Mouse (Mus musculus) liver, postnatal 0 days (tissue): ENCODE data around the gene Emc8. TPM values are rescaled to one million over a fixed set of nuclear protein-coding genes. Genes with fewer than 3 reads are reported as not detected.
A peak's percentile ranks its signal among the peaks of the same experiment; 100 is the strongest.

ENCODE experiments used
- ATAC-seq: fragments of 200-750 bp; cut with Nextera tagmentation; 2 replicates; pipeline ENCODE4 v1.8.0; 2017; ENCODE audit warnings: mild to moderate bottlenecking, moderate library complexity
- DNase-seq: peaks from one replicate; pipeline ENCODE4 v3.0.0-alpha.2; 2016
- H3K27ac ChIP-seq: fragments of 300-500 bp; sonication (generic); 2 replicates; pipeline ENCODE4 v1.5.1; 2014; ENCODE audit warnings: antibody characterized with exemption, moderate library complexity, mild to moderate bottlenecking, low read depth
- H3K27me3 ChIP-seq: fragments of 300-500 bp; sonication (generic); 2 replicates; pipeline ENCODE4 v1.6.1; 2014; ENCODE audit warnings: low read length, control low read depth, mixed read lengths; ENCODE audit not compliant: insufficient read depth
- H3K36me3 ChIP-seq: fragments of 300-500 bp; sonication (generic); replicated peaks from 2 replicates; pipeline ENCODE4 v1.6.1; 2014; ENCODE audit warnings: mild to moderate bottlenecking, control low read depth, low read length, moderate library complexity, mixed read lengths; ENCODE audit not compliant: insufficient read depth
- H3K4me1 ChIP-seq: fragments of 300-500 bp; sonication (generic); 2 replicates; pipeline ENCODE4 v1.6.1; 2014; ENCODE audit warnings: antibody characterized with exemption, mild to moderate bottlenecking, control low read depth; ENCODE audit not compliant: insufficient read depth
- H3K4me2 ChIP-seq: fragments of 300-500 bp; sonication (generic); 2 replicates; pipeline ENCODE4 v1.6.1; 2014; ENCODE audit warnings: low read depth, mild to moderate bottlenecking, low read length, moderate library complexity, mixed read lengths
- H3K4me3 ChIP-seq: fragments of 300-500 bp; sonication (generic); 2 replicates; pipeline ENCODE4 v1.5.1; 2014; ENCODE audit warnings: low read depth, low read length
- H3K9ac ChIP-seq: fragments of 300-500 bp; sonication (generic); replicated peaks from 2 replicates; pipeline ENCODE4 v1.6.1; 2014; ENCODE audit warnings: mild to moderate bottlenecking, moderate library complexity
- H3K9me3 ChIP-seq: fragments of 300-500 bp; sonication (generic); 2 replicates; pipeline ENCODE4 v1.6.1; 2016; ENCODE audit warnings: mild to moderate bottlenecking, control low read depth, low read length, mixed read lengths
- CTCF ChIP-seq: sonication (generic); IDR thresholded peaks from 2 replicates; pipeline ENCODE4 v1.5.1; 2016; ENCODE audit warnings: antibody characterized with exemption, low read depth
- EP300 ChIP-seq: IDR thresholded peaks from 2 replicates; pipeline ENCODE4 v1.6.1; 2016; ENCODE audit warnings: antibody characterized with exemption, low read depth, mild to moderate bottlenecking
- WGBS: fragments of 180-500 bp; shearing (Covaris S2); extraction: QIAGEN DNeasy Blood & Tissue Kit; methylation state at CpG from one replicate; pipeline ENCODE4 v1.1.7; 2014; ENCODE audit not compliant: insufficient replicate concordance; 5-methylcytosine and 5-hydroxymethylcytosine counted together
- polyA plus RNA-seq: library from polyadenylated mRNA; unstranded; fragments of >200 nt; fragmentation: Nextera tagmentation; extraction: Ambion mirVana; gene quantifications from 2 replicates; pipeline ENCODE4 v1.2.1, GENCODE M21; 2015

Gene Emc8
- polyA plus RNA-seq, 1 experiment from 2014 or later, result 83.9 TPM

DNA sequence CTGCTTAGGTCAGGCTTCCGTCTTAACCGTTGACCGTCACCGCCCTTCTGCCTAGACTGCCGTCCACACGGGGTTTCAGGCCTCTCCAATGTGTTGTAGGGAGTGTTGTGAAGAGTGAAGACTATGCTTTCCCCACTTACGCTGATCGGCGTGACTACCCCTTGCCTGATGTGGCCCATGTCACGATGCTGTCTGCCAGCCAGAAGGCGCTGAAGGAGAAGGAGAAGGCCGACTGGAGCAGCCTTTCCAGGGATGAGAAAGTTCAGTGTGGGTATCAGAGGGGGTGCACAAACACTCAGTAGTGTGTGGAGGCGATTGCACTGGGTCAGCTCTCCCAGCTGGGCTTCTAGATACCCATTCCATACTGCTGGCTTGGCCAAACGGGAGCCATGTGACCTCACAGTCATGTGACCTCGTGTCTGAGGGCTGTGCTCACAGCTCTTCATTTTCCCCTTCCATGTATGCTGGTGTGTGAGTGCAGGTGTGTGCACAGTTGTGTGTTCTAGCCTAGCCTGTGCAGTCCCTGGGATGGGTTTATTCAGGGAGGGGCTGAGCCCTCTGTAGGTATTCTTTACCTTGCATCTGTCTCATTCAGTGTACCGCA is 4.4 kb upstream of the Emc8 start:
- no peak for DNase-seq
- peaks cover 41% of the 10 kb centered on the region for H3K36me3 ChIP-seq
- no peaks in the 10 kb centered on the region for H3K9me3 ChIP-seq
- 89% methylated on average over 16 of the region's 16 CpGs for WGBS
- no peak for ATAC-seq
- no peak overlapping the region for H3K27ac ChIP-seq
- H3K9ac ChIP-seq, result no peak overlapping the region
- peaks cover 6% of the 10 kb centered on the region; the same call in 1 of the 2 replicates for H3K4me1 ChIP-seq
- TF ChIP-seq EP300, result no peak
- TF ChIP-seq CTCF, result no peak
- no peaks in the 10 kb centered on the region for H3K27me3 ChIP-seq
- no peak overlapping the region for H3K4me2 ChIP-seq
- H3K4me3 ChIP-seq, result no peak overlapping the region

DNA sequence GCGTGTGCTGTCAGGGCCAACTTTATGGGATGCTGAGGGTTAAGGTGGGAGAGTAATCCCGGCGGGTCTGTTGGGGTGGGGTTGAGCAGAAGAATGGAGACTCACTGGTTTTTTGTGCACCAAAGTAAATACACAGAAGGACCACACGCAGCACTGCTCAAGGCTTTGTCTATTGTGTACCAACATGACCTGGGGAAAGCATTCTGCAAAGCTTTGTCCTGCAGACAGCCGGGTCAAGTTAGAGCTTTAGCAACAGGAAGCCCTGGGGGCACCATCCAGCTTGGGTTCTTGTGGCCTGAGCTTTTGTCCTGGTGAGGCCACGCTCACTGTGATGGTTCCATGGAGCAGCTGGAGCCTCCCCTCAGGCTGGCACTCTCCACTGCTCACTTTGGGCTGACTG is 3.4 kb upstream of the Emc8 start:
- no peak for ATAC-seq
- Histone ChIP-seq H3K9ac (no peak overlapping the region), H3K9me3 (no peaks in the 10 kb centered on the region), H3K4me2 (no peak overlapping the region), H3K27me3 (no peaks in the 10 kb centered on the region), H3K4me3 (no peak overlapping the region), H3K4me1 (peaks cover 10% of the 10 kb centered on the region), H3K36me3 (peaks cover 41% of the 10 kb centered on the region), H3K27ac (no peak overlapping the region)
- no peak for TF ChIP-seq CTCF
- no peak for DNase-seq
- WGBS, result 78% methylated on average over 6 of the region's 6 CpGs

DNA sequence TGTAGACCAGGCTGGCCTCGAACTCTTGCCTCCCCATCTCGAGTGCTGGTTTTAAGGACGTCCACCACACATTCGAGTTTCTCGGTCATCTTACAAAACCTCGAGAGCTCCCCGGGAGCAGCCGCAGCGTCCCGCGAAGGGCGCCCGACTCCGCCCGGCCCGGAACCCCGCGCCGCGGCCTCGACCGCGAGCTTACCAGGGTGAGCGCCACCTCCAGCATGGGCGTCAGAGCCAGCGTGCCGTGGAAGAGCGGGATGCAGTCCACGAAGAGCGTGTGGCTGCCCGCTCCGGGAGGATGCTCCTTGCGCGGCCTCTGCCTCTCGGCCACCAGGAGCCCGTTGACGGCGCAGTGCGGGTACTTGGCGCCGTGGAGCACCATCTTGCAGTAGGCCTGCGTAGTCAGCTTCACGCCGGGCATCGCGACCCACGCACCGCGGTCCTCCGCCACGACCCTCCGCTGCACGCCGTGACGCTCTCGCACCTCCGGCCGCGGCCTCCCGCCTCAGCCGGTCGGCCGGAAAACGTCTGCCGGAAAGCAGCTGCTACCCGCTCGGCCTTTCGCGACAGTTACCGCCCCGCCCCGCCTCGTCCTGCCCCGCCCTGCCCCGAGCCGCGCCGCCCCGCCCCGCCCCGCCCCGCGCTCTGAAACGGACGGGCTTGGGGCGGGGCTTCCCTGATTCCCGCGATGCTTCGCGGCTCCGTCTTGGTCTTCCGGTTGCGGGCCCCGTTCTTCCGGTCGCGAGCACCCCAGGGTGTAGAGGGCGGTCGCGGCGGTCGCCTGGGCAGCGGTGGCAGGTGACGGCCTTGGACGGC is 606 bp downstream of the Emc8 start, which contains the start of the genes Gm27021 and Cox4i1:
Gm27021 (minus strand) TSS at position 519 of the 813 bp plus-strand sequence.
Cox4i1 (plus strand) TSS at position 662 of the 813 bp plus-strand sequence.
- peak within 1 kb of the TSS; percentile 96 for H3K9ac ChIP-seq
- H3K4me2 ChIP-seq, result peak within 1 kb of the TSS; percentile 85
- H3K36me3 ChIP-seq, result peaks cover 29% of the 10 kb centered on the region
- no peaks in the 10 kb centered on the region for H3K9me3 ChIP-seq
- WGBS, result under 1% methylated on average over 91 of the region's 105 CpGs
- DNase-seq (peak; percentile 99), ATAC-seq (peak; percentile 94)
- H3K27ac ChIP-seq, result peak within 1 kb of the TSS; percentile 97
- TF ChIP-seq CTCF, result peak; percentile 25
- no peak for TF ChIP-seq EP300
- H3K4me1 ChIP-seq, result peaks cover 31% of the 10 kb centered on the region
- no peaks in the 10 kb centered on the region for H3K27me3 ChIP-seq
- peak within 1 kb of the TSS; percentile 89 for H3K4me3 ChIP-seq

DNA sequence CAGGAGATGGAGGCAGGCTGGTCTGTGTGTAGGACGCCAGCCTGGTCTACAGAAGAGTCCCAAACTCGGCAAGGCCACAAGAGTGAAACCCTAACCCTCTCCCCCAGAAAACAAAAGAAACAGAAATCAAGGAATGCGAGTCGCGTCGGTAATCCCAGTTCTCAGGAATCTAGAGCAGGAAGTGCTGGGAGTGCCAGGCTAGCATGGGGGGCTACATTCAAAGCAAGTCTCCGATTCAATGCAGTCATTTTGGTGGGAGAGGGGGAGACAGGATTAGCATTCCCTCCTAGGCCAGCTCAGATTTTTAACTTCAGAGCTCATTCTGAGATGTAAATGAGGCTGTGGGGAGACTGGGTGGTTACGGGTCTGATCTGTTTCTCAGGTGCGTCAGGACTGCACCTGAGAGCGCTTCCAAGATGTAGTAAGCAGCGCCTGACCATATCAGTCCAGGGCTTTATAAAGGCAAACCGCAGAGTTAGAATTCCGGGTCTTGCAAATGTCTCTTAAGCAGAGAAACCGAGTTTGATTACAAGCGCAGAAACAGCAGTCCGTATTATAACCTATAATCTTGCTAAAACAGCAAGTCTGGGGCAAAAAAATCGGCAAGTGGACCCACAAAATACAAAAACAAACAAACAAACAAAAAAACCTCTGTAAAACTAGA is 1.4 kb downstream of the Emc8 start:
- 9% methylated on average over 17 of the region's 17 CpGs for WGBS
- Histone ChIP-seq H3K9ac (peak overlapping the region; percentile 77), H3K4me2 (peak overlapping the region; percentile 80), H3K27ac (peak overlapping the region; percentile 82), H3K4me3 (peak overlapping the region; percentile 89), H3K36me3 (peaks cover 20% of the 10 kb centered on the region), H3K4me1 (peaks cover 31% of the 10 kb centered on the region), H3K27me3 (no peaks in the 10 kb centered on the region), H3K9me3 (no peaks in the 10 kb centered on the region)
- ATAC-seq, result no peak
- TF ChIP-seq EP300, result no peak
- TF ChIP-seq CTCF, result no peak
- no peak for DNase-seq

DNA sequence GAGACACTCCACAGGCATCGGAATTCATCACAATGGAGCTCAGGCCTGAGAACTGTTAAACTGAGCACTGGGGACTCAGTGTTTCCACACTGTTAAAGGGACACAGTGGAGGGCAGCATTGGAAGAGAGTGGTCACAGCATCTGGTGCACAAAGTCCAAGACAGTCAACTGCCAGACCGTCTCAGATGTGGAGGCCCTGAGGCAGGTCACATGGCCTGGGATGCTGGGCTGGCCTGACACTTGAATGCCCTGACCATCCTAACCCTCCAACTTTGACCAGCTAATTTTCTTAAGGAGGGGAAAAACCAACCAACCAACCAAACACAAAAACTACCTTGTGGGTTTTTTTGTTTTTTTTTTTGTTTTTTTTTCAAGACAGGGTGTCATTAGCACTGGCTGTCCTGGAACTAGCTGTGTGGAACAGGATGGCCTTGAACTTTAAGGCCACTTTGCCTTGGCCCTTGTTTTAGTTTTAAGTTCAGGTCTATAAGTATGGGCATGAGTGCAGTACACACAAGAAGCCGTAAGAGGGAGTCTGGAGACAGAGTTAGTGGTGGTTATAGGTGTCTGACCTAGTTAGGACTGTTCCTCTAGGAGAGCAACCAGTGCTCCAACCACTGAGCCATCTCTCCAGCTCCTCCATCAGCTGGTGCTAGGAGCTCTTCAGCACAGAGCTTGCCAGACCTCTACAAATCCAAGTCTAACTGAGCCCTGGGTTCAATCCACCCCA is 2.5 kb downstream of the Emc8 start:
- H3K36me3 ChIP-seq, result peaks cover 11% of the 10 kb centered on the region
- no peak overlapping the region for H3K9ac ChIP-seq
- TF ChIP-seq CTCF, result peak; percentile 57
- no peak for TF ChIP-seq EP300
- ATAC-seq (no peak), DNase-seq (no peak)
- H3K4me2 ChIP-seq, result peak overlapping the region; percentile 80; the same call in 1 of the 2 replicates
- H3K27ac ChIP-seq, result no peak overlapping the region
- no peak overlapping the region for H3K4me3 ChIP-seq
- no peaks in the 10 kb centered on the region for H3K27me3 ChIP-seq
- peaks cover 31% of the 10 kb centered on the region for H3K4me1 ChIP-seq
- H3K9me3 ChIP-seq, result no peaks in the 10 kb centered on the region
- WGBS, result 71% methylated on average over 3 of the region's 3 CpGs

DNA sequence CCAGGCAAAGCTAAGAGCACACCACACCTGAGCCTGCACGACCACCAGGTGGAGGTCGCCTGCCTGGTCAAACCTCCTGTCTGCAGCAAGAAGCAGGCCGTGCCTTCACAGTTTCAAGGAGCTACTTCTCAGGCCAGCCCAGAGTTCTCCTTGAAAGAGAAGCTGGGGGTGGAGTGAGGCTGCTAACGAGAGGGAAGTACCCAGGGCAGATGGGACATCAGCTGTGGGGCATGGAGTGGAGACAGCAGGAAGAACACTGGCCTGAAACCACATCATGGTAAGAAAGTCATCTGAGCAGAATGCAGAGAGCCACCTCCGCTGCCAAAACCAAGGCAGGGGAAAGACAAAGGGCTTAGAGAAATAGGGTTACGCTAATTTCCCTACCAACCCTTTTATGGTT is 3.8 kb downstream of the Emc8 start:
- H3K4me3 ChIP-seq, result no peak overlapping the region
- no peak overlapping the region for H3K4me2 ChIP-seq
- no peaks in the 10 kb centered on the region; the same call in 1 of the 2 replicates for H3K36me3 ChIP-seq
- H3K9ac ChIP-seq, result no peak overlapping the region
- H3K9me3 ChIP-seq, result no peaks in the 10 kb centered on the region
- no peak overlapping the region for H3K27ac ChIP-seq
- ATAC-seq (no peak), DNase-seq (no peak)
- WGBS, result 61% methylated on average over 6 of the region's 6 CpGs
- H3K27me3 ChIP-seq, result no peaks in the 10 kb centered on the region
- TF ChIP-seq EP300 (no peak), CTCF (no peak)
- H3K4me1 ChIP-seq, result peaks cover 31% of the 10 kb centered on the region
